Mouse (Mus musculus) midbrain, embryonic 15.5 days (tissue): ENCODE measurements around the gene Ctnna2. TPM values are rescaled to one million over a fixed set of nuclear protein-coding genes. Genes with fewer than 3 reads are reported as not detected.
A peak's percentile ranks its signal among the peaks of the same experiment; 100 is the strongest.

ENCODE experiments used
- ATAC-seq: fragments of 200-750 bp; cut with Nextera tagmentation; replicated peaks from 2 replicates; pipeline ENCODE4 v1.8.0; 2017; ENCODE audit warnings: moderate TSS enrichment
- H3K27ac ChIP-seq: fragments of 300-500 bp; sonication (generic); 2 replicates; pipeline ENCODE4 v1.5.1; 2015; ENCODE audit warnings: mild to moderate bottlenecking, inconsistent platforms
- H3K27me3 ChIP-seq: fragments of 300-500 bp; sonication (generic); replicated peaks from 2 replicates; pipeline ENCODE4 v1.6.1; 2015; ENCODE audit warnings: inconsistent platforms
- H3K36me3 ChIP-seq: fragments of 300-500 bp; sonication (generic); replicated peaks from 2 replicates; pipeline ENCODE4 v1.6.1; 2015; ENCODE audit warnings: inconsistent platforms
- H3K4me1 ChIP-seq: fragments of 300-500 bp; sonication (generic); 2 replicates; pipeline ENCODE4 v1.6.1; 2015; ENCODE audit warnings: inconsistent platforms
- H3K4me2 ChIP-seq: fragments of 300-500 bp; sonication (generic); 2 replicates; pipeline ENCODE4 v1.6.1; 2015; ENCODE audit warnings: inconsistent platforms, mild to moderate bottlenecking, moderate library complexity
- H3K4me3 ChIP-seq: fragments of 300-500 bp; sonication (generic); 2 replicates; pipeline ENCODE4 v1.5.1; 2015; ENCODE audit warnings: mild to moderate bottlenecking, inconsistent platforms
- H3K9ac ChIP-seq: fragments of 300-500 bp; sonication (generic); 2 replicates; pipeline ENCODE4 v1.6.1; 2015; ENCODE audit warnings: mild to moderate bottlenecking, inconsistent platforms
- H3K9me3 ChIP-seq: fragments of 300-500 bp; sonication (generic); 2 replicates; pipeline ENCODE4 v1.6.1; 2016; ENCODE audit warnings: inconsistent platforms
- WGBS: fragments of 180-500 bp; shearing (Covaris S2); methylation state at CpG from one replicate; pipeline ENCODE4 v1.1.7; 2015; ENCODE audit warnings: mixed read lengths; 5-methylcytosine and 5-hydroxymethylcytosine counted together
- polyA plus RNA-seq: library from polyadenylated mRNA; unstranded; fragments of >200 nt; fragmentation: Nextera tagmentation; extraction: Ambion mirVana; gene quantifications from 2 replicates; pipeline ENCODE4 v1.2.1, GENCODE M21; 2015

Ctnna2 gene
- polyA plus RNA-seq, 1 experiment from 2014 or later: 145 TPM

DNA sequence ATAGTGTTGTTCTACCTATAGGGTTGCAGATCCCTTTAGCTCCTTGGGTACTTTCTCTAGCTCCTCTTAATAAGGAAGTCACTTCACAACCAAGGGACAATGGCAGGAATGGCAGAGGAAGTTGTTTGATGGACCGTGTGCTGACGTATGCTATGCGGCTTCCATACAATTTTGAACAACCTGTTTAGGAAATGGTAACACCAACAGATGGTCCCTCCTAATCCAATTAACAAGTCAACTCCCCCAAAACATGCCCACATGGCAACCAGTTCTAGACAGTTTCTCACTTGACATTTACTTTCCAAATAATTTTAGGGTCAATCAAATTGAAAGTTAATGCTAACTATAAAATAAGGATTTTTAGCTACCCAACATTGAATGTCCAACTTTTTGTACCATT is 176.9 kb downstream of the Ctnna2 start:
- H3K4me1 ChIP-seq: no peaks in the 10 kb centered on the region
- no peak overlapping the region for H3K27ac ChIP-seq
- H3K4me3 ChIP-seq: no peak overlapping the region
- WGBS: 82% methylated on average over 3 of the region's 3 CpGs
- H3K9ac ChIP-seq: no peak overlapping the region
- no peaks in the 10 kb centered on the region for H3K36me3 ChIP-seq
- H3K9me3 ChIP-seq: no peaks in the 10 kb centered on the region
- H3K27me3 ChIP-seq: no peaks in the 10 kb centered on the region
- H3K4me2 ChIP-seq: no peak overlapping the region
- ATAC-seq: no peak

GRCm38 (mm10) chr6:77783342-77783741 is 196.2 kb downstream of the Ctnna2 start:
- no peak for ATAC-seq
- H3K36me3 ChIP-seq: no peaks in the 10 kb centered on the region
- no peaks in the 10 kb centered on the region for H3K4me1 ChIP-seq
- no peak overlapping the region for H3K4me3 ChIP-seq
- no peak overlapping the region for H3K4me2 ChIP-seq
- H3K27me3 ChIP-seq: no peaks in the 10 kb centered on the region
- 54% methylated on average over 3 of the region's 3 CpGs for WGBS
- H3K9ac ChIP-seq: no peak overlapping the region
- H3K9me3 ChIP-seq: no peaks in the 10 kb centered on the region
- no peak overlapping the region for H3K27ac ChIP-seq

- ATAC-seq: no peak; the same call in 1 of the 2 replicates
- H3K4me1 ChIP-seq: 0 out of 2 replicates have a peak, but pooled peaks cover 3% of the 10 kb centered on the region
- H3K36me3 ChIP-seq: no peaks in the 10 kb centered on the region
- 83% methylated on average over 10 of the region's 10 CpGs for WGBS
- no peaks in the 10 kb centered on the region for H3K27me3 ChIP-seq
- no peak overlapping the region for H3K4me3 ChIP-seq
- H3K9ac ChIP-seq: no peak overlapping the region
- no peak overlapping the region for H3K27ac ChIP-seq
- no peaks in the 10 kb centered on the region for H3K9me3 ChIP-seq
- no peak overlapping the region for H3K4me2 ChIP-seq
These were observed 211.0 kb downstream of the Ctnna2 start for GRCm38 (mm10) chr6:77768357-77769103.

DNA sequence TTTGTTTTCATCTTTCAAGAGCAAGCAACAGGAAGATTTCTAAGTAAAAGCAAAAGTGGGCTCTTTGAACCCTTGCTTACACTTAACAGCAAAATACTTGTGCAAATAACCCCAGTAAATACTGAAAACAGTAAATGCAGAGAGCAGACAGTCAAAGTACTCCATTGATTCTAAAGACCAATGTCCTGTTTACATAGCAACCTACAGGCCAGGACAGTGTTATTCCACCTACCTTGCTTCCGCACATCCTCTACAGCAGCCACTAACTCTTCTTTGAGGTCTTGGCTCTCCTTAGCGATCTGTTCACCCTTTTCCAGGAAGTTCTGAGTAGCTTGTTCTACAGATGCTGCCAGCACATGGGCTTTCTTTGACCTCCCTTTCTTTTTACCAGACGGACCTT is 221.3 kb downstream of the Ctnna2 start:
- WGBS: 80% methylated on average over 3 of the region's 3 CpGs
- no peak overlapping the region for H3K9ac ChIP-seq
- H3K4me1 ChIP-seq: no peaks in the 10 kb centered on the region
- H3K9me3 ChIP-seq: no peaks in the 10 kb centered on the region
- H3K27me3 ChIP-seq: no peaks in the 10 kb centered on the region
- H3K4me3 ChIP-seq: no peak overlapping the region
- H3K4me2 ChIP-seq: no peak overlapping the region
- H3K27ac ChIP-seq: no peak overlapping the region
- no peaks in the 10 kb centered on the region for H3K36me3 ChIP-seq
- no peak for ATAC-seq

- H3K27ac ChIP-seq: peak overlapping the region; percentile 48; the same call in 1 of the 2 replicates
- WGBS: 28% methylated on average over 5 of the region's 5 CpGs
These were observed 234.1 kb downstream of the Ctnna2 start for GRCm38 (mm10) chr6:77745426-77745825.

DNA sequence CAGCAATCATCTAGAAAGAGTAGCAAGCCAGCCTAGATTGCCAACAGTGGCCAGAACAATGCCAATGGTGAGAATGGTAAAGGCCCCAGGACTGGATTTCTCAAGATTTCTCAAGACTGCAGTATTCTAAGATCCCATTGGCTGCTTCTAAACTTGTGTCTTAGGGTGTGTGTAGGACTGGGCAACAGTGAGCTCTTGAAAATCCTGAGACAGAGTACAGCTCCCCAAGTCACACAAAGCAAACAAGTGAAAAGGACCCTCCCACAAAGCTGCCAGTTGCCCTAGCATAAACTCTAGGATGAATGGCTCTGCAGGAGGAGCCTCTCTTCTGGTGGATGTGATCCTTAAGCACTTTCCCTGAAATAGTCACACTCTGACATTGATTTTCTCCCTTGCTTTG is 235.8 kb downstream of the Ctnna2 start:
- Histone ChIP-seq H3K36me3 (no peaks in the 10 kb centered on the region), H3K27ac (no peak overlapping the region), H3K4me3 (no peak overlapping the region), H3K27me3 (no peaks in the 10 kb centered on the region), H3K4me1 (peaks cover 9% of the 10 kb centered on the region), H3K9ac (no peak overlapping the region), H3K9me3 (no peaks in the 10 kb centered on the region), H3K4me2 (no peak overlapping the region)
- ATAC-seq: no peak

More at GRCm38 (mm10) chr6:77745426-77745825, 234.1 kb downstream of the Ctnna2 start:
- H3K9me3 ChIP-seq: no peaks in the 10 kb centered on the region
- H3K36me3 ChIP-seq: no peaks in the 10 kb centered on the region
- H3K4me2 ChIP-seq: no peak overlapping the region
- peak; percentile 58; the same call in 1 of the 2 replicates for ATAC-seq
- H3K27me3 ChIP-seq: no peaks in the 10 kb centered on the region
- no peak overlapping the region for H3K4me3 ChIP-seq
- H3K9ac ChIP-seq: no peak overlapping the region
- peaks cover 9% of the 10 kb centered on the region for H3K4me1 ChIP-seq

GRCm38 (mm10) chr6:77742988-77743387 is 236.5 kb downstream of the Ctnna2 start:
- no peak for ATAC-seq
- Histone ChIP-seq H3K9me3 (no peaks in the 10 kb centered on the region), H3K4me2 (no peak overlapping the region), H3K4me1 (peaks cover 9% of the 10 kb centered on the region), H3K9ac (no peak overlapping the region), H3K27me3 (no peaks in the 10 kb centered on the region), H3K27ac (no peak overlapping the region), H3K36me3 (no peaks in the 10 kb centered on the region), H3K4me3 (no peak overlapping the region)
- 22% methylated on average over 1 of the region's 1 CpGs for WGBS

GRCm38 (mm10) chr6:77738640-77739039 is 240.9 kb downstream of the Ctnna2 start:
- Histone ChIP-seq H3K4me3 (no peak overlapping the region), H3K36me3 (no peaks in the 10 kb centered on the region), H3K9me3 (no peaks in the 10 kb centered on the region), H3K27me3 (no peaks in the 10 kb centered on the region), H3K4me1 (no peaks in the 10 kb centered on the region), H3K27ac (no peak overlapping the region), H3K9ac (no peak overlapping the region), H3K4me2 (no peak overlapping the region)
- no peak for ATAC-seq
- 46% methylated on average over 4 of the region's 4 CpGs for WGBS

- Histone ChIP-seq H3K27ac (no peak overlapping the region), H3K4me2 (no peak overlapping the region), H3K9me3 (no peaks in the 10 kb centered on the region), H3K4me1 (peaks cover 6% of the 10 kb centered on the region; the same call in 1 of the 2 replicates), H3K36me3 (no peaks in the 10 kb centered on the region), H3K27me3 (no peaks in the 10 kb centered on the region), H3K4me3 (no peak overlapping the region), H3K9ac (no peak overlapping the region)
- 73% methylated on average over 2 of the region's 2 CpGs for WGBS
- no peak for ATAC-seq
These were observed 254.6 kb downstream of the Ctnna2 start for GRCm38 (mm10) chr6:77724952-77725299.

DNA sequence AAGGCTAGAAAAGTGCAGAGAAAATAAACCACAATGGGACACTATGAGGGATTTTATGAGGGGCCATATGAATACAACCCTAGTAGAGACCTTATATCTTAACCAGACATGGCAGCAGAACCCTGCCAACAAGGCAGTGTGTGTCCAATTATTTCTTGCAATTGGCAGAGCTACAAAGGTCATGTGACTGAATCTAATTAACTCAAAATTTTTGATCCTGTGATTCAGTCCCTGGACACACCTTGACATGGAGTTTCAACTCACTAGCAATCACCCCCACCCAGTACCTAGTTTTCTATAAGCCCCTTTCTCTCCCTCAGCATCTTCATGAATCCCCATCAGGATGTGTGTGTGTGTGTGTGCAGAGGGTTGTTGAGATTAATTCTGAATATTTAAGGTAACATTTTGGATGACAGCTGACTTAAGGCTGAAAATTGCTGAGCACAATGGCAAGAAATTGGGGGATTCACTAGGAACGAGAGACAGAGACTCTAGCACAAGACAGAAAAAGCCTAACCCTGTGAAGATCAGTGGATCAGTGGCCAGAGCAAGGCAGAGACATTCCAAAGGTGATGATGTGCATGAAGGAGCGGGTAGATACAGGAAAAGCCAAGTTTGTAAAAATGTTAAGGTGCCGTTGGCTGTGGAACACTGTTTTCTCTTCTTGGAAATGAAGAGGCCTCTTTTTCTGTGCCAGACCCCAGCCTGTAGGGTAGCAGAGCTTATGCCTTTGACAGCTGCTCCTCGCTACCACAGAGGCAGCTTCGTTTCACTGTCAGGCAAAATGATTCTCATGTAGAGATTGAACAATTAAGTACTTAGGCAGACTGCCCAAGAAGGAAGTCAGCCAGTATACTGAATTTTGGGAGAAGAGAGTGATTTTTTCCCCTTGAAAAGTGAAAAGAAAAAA is 255.2 kb downstream of the Ctnna2 start:
- Histone ChIP-seq H3K4me2 (no peak overlapping the region), H3K4me1 (peaks cover 6% of the 10 kb centered on the region; the same call in 1 of the 2 replicates), H3K27me3 (no peaks in the 10 kb centered on the region), H3K4me3 (no peak overlapping the region), H3K36me3 (no peaks in the 10 kb centered on the region), H3K9ac (no peak overlapping the region), H3K9me3 (no peaks in the 10 kb centered on the region), H3K27ac (peak overlapping the region; percentile 2)
- ATAC-seq: peak; percentile 72; the same call in 1 of the 2 replicates
- WGBS: 46% methylated on average over 5 of the region's 5 CpGs

DNA sequence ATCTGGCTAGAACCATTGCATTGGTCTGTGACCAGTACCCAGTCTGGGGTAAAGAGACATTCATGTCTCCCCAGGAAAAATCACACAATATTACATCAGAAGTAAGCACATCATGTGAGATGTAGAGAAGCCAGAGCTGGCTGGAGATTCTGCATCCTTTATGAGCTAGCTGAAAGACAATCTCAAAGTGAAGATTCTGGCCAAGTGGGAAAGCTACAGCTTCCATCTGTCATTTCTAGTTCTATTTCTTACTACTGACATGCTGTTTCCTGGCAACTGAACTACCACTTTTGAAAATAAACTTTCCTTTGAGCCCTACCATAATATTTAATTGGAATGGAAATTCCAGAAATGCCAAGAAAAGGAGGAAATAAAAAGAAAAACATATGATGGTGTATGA is 285.4 kb downstream of the Ctnna2 start:
- Histone ChIP-seq H3K27me3 (no peaks in the 10 kb centered on the region), H3K27ac (no peak overlapping the region), H3K9ac (no peak overlapping the region), H3K36me3 (no peaks in the 10 kb centered on the region), H3K4me3 (no peak overlapping the region), H3K4me2 (no peak overlapping the region), H3K4me1 (no peaks in the 10 kb centered on the region), H3K9me3 (no peaks in the 10 kb centered on the region)
- ATAC-seq: no peak

DNA sequence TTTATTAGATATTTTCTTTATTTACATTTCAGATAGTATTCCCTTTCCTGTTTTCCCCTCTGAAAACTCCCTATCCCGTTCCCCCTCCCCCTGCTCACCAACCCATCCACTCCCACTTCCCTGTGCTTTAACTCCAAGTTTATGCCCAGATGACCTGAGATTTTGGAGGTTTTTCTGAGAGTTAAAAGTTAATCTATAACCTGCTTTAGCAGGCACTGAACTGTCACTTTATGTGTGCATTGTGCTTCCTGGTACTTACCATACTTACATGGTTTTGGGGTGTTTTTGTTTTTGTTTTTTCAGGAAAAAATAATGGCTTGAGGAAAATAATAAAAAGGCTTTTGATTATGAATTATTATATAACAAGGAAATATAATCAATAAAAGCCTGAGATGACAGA is 292.3 kb downstream of the Ctnna2 start:
- ATAC-seq: no peak
- H3K36me3 ChIP-seq: no peaks in the 10 kb centered on the region
- WGBS: 92% methylated on average over 1 of the region's 1 CpGs

More for the DNA sequence above, 292.3 kb downstream of the Ctnna2 start:
- Histone ChIP-seq H3K27ac (no peak overlapping the region), H3K4me3 (no peak overlapping the region), H3K4me1 (no peaks in the 10 kb centered on the region), H3K9me3 (no peaks in the 10 kb centered on the region), H3K27me3 (no peaks in the 10 kb centered on the region), H3K4me2 (no peak overlapping the region), H3K9ac (no peak overlapping the region)
